Mouse (Mus musculus): ENCODE results near the gene Cldnd1. TPM values are rescaled to one million over a fixed set of nuclear protein-coding genes. Genes with fewer than 3 reads are reported as not detected.
A peak's percentile ranks its signal among the peaks of the same experiment; 100 is the strongest.

Gene Cldnd1
- polyA plus RNA-seq, 1 experiment from 2014 or later = 97.5 TPM

GRCm38 (mm10) chr16:58704999-58705398 lies 22.7 kb upstream of the Cldnd1 start:
- Histone ChIP-seq H3K9ac (ENCODE audit: low read depth, low read length) (no peak overlapping the region), H3K4me1 (ENCODE audit: control insufficient read depth, insufficient read depth, low read length) (no peaks in the 10 kb centered on the region), H3K4me2 (ENCODE audit: low read depth, low read length) (no peak overlapping the region), H3K27ac (ENCODE audit: low read length) (no peak overlapping the region), H3K36me3 (ENCODE audit: control insufficient read depth, insufficient read depth, low read length) (no peaks in the 10 kb centered on the region), H3K9me3 (ENCODE audit: control insufficient read depth, low read length) (no peaks in the 10 kb centered on the region), H3K4me3 (ENCODE audit: low read length) (no peak overlapping the region), H3K27me3 (replicated peaks; ENCODE audit: control insufficient read depth, insufficient read depth, low read length) (no peaks in the 10 kb centered on the region)
- no peak for ATAC-seq

GRCm38 (mm10) chr16:58707276-58707905 lies 20.3 kb upstream of the Cldnd1 start:
- Histone ChIP-seq H3K4me1 (ENCODE audit: control insufficient read depth, insufficient read depth, low read length) (no peaks in the 10 kb centered on the region), H3K27me3 (replicated peaks; ENCODE audit: control insufficient read depth, insufficient read depth, low read length) (no peaks in the 10 kb centered on the region), H3K36me3 (ENCODE audit: control insufficient read depth, insufficient read depth, low read length) (no peaks in the 10 kb centered on the region), H3K4me2 (ENCODE audit: low read depth, low read length) (no peak overlapping the region), H3K9ac (ENCODE audit: low read depth, low read length) (no peak overlapping the region), H3K27ac (ENCODE audit: low read length) (no peak overlapping the region), H3K4me3 (ENCODE audit: low read length) (no peak overlapping the region), H3K9me3 (ENCODE audit: control insufficient read depth, low read length) (no peaks in the 10 kb centered on the region)
- 91% methylated on average over 4 of the region's 4 CpGs for WGBS
- ATAC-seq = no peak

- H3K4me1 ChIP-seq (ENCODE audit: control insufficient read depth, insufficient read depth, low read length) = no peaks in the 10 kb centered on the region
- WGBS = 77% methylated on average over 3 of the region's 3 CpGs
Observed at GRCm38 (mm10) chr16:58708601-58709475, 18.9 kb upstream of the Cldnd1 start.

GRCm38 (mm10) chr16:58709536-58709935 lies 18.2 kb upstream of the Cldnd1 start:
- Histone ChIP-seq H3K9ac (ENCODE audit: low read depth, low read length) (no peak overlapping the region), H3K27ac (ENCODE audit: low read length) (no peak overlapping the region), H3K27me3 (replicated peaks; ENCODE audit: control insufficient read depth, insufficient read depth, low read length) (no peaks in the 10 kb centered on the region), H3K9me3 (ENCODE audit: control insufficient read depth, low read length) (no peaks in the 10 kb centered on the region), H3K4me1 (ENCODE audit: control insufficient read depth, insufficient read depth, low read length) (no peaks in the 10 kb centered on the region), H3K36me3 (ENCODE audit: control insufficient read depth, insufficient read depth, low read length) (no peaks in the 10 kb centered on the region), H3K4me3 (ENCODE audit: low read length) (no peak overlapping the region), H3K4me2 (ENCODE audit: low read depth, low read length) (no peak overlapping the region)
- 80% methylated on average over 4 of the region's 4 CpGs for WGBS
- ATAC-seq = no peak

More at GRCm38 (mm10) chr16:58708601-58709475, 18.9 kb upstream of the Cldnd1 start:
- Histone ChIP-seq H3K27ac (ENCODE audit: low read length) (peak overlapping the region; percentile 54; the same call in 1 of the 2 replicates), H3K4me3 (ENCODE audit: low read length) (no peak overlapping the region), H3K36me3 (ENCODE audit: control insufficient read depth, insufficient read depth, low read length) (no peaks in the 10 kb centered on the region), H3K27me3 (replicated peaks; ENCODE audit: control insufficient read depth, insufficient read depth, low read length) (no peaks in the 10 kb centered on the region), H3K9me3 (ENCODE audit: control insufficient read depth, low read length) (no peaks in the 10 kb centered on the region), H3K9ac (ENCODE audit: low read depth, low read length) (no peak overlapping the region), H3K4me2 (ENCODE audit: low read depth, low read length) (no peak overlapping the region)
- peak; percentile 80 for ATAC-seq

- Histone ChIP-seq H3K27ac (ENCODE audit: low read length) (no peak overlapping the region), H3K4me3 (ENCODE audit: low read length) (no peak overlapping the region), H3K4me2 (ENCODE audit: low read depth, low read length) (no peak overlapping the region), H3K4me1 (ENCODE audit: control insufficient read depth, insufficient read depth, low read length) (no peaks in the 10 kb centered on the region), H3K9ac (ENCODE audit: low read depth, low read length) (no peak overlapping the region), H3K9me3 (ENCODE audit: control insufficient read depth, low read length) (no peaks in the 10 kb centered on the region), H3K36me3 (ENCODE audit: control insufficient read depth, insufficient read depth, low read length) (no peaks in the 10 kb centered on the region), H3K27me3 (replicated peaks; ENCODE audit: control insufficient read depth, insufficient read depth, low read length) (no peaks in the 10 kb centered on the region)
- WGBS = 73% methylated on average over 8 of the region's 8 CpGs
- ATAC-seq = no peak
Observed at GRCm38 (mm10) chr16:58712221-58712620, 15.5 kb upstream of the Cldnd1 start.

GRCm38 (mm10) chr16:58713128-58713527 lies 14.6 kb upstream of the Cldnd1 start:
- Histone ChIP-seq H3K4me1 (ENCODE audit: control insufficient read depth, insufficient read depth, low read length) (no peaks in the 10 kb centered on the region), H3K36me3 (ENCODE audit: control insufficient read depth, insufficient read depth, low read length) (no peaks in the 10 kb centered on the region), H3K27ac (ENCODE audit: low read length) (no peak overlapping the region), H3K9ac (ENCODE audit: low read depth, low read length) (no peak overlapping the region), H3K4me2 (ENCODE audit: low read depth, low read length) (no peak overlapping the region), H3K27me3 (replicated peaks; ENCODE audit: control insufficient read depth, insufficient read depth, low read length) (no peaks in the 10 kb centered on the region), H3K9me3 (ENCODE audit: control insufficient read depth, low read length) (no peaks in the 10 kb centered on the region), H3K4me3 (ENCODE audit: low read length) (no peak overlapping the region)
- WGBS = 89% methylated on average over 1 of the region's 1 CpGs
- no peak for ATAC-seq

GRCm38 (mm10) chr16:58715018-58715417 lies 12.7 kb upstream of the Cldnd1 start:
- Histone ChIP-seq H3K27ac (ENCODE audit: low read length) (no peak overlapping the region), H3K4me3 (ENCODE audit: low read length) (no peak overlapping the region), H3K9me3 (ENCODE audit: control insufficient read depth, low read length) (no peaks in the 10 kb centered on the region), H3K9ac (ENCODE audit: low read depth, low read length) (no peak overlapping the region), H3K36me3 (ENCODE audit: control insufficient read depth, insufficient read depth, low read length) (no peaks in the 10 kb centered on the region), H3K27me3 (replicated peaks; ENCODE audit: control insufficient read depth, insufficient read depth, low read length) (no peaks in the 10 kb centered on the region), H3K4me2 (ENCODE audit: low read depth, low read length) (no peak overlapping the region), H3K4me1 (ENCODE audit: control insufficient read depth, insufficient read depth, low read length) (no peaks in the 10 kb centered on the region)
- 71% methylated on average over 4 of the region's 4 CpGs for WGBS
- ATAC-seq = no peak

GRCm38 (mm10) chr16:58718666-58719120 lies 9.0 kb upstream of the Cldnd1 start, which contains the start of gene Gpr15:
TSS of gene Gpr15 (minus strand) at chr16:58719070.
- Histone ChIP-seq H3K4me3 (ENCODE audit: low read length) (no peak within 1 kb of the TSS), H3K9me3 (ENCODE audit: control insufficient read depth, low read length) (no peaks in the 10 kb centered on the region), H3K27ac (ENCODE audit: low read length) (no peak within 1 kb of the TSS), H3K4me2 (ENCODE audit: low read depth, low read length) (no peak within 1 kb of the TSS), H3K9ac (ENCODE audit: low read depth, low read length) (no peak within 1 kb of the TSS), H3K36me3 (ENCODE audit: control insufficient read depth, insufficient read depth, low read length) (no peaks in the 10 kb centered on the region), H3K27me3 (replicated peaks; ENCODE audit: control insufficient read depth, insufficient read depth, low read length) (no peaks in the 10 kb centered on the region), H3K4me1 (ENCODE audit: control insufficient read depth, insufficient read depth, low read length) (no peaks in the 10 kb centered on the region)
- WGBS = 92% methylated on average over 7 of the region's 7 CpGs
- ATAC-seq = no peak

- peak; percentile 62; the same call in 1 of the 2 replicates for ATAC-seq
- H3K4me2 ChIP-seq (ENCODE audit: low read depth, low read length) = no peak overlapping the region
- WGBS = 88% methylated on average over 2 of the region's 2 CpGs
- H3K9ac ChIP-seq (ENCODE audit: low read depth, low read length) = no peak overlapping the region
- H3K27ac ChIP-seq (ENCODE audit: low read length) = no peak overlapping the region
- no peaks in the 10 kb centered on the region for H3K9me3 ChIP-seq (ENCODE audit: control insufficient read depth, low read length)
- H3K4me3 ChIP-seq (ENCODE audit: low read length) = no peak overlapping the region
- no peaks in the 10 kb centered on the region for H3K27me3 ChIP-seq (replicated peaks; ENCODE audit: control insufficient read depth, insufficient read depth, low read length)
- H3K36me3 ChIP-seq (ENCODE audit: control insufficient read depth, insufficient read depth, low read length) = no peaks in the 10 kb centered on the region
- H3K4me1 ChIP-seq (ENCODE audit: control insufficient read depth, insufficient read depth, low read length) = no peaks in the 10 kb centered on the region
Observed at GRCm38 (mm10) chr16:58722292-58722691, 5.4 kb upstream of the Cldnd1 start.

Data from intestine, embryonic 16.5 days (tissue).